Mouse (Mus musculus) embryo, embryonic 10.5 days (tissue): ENCODE data around the gene Timd2.
"Not testable (repeated sequence)": the region's sequence is repeated elsewhere in the genome, so short reads cannot be mapped to it uniquely, and the experiment has no call there.

Source experiments
- DNase-seq: peaks from one replicate; pipeline ENCODE4 v3.0.0-alpha.2; 2015; ENCODE audit warnings: low spot score

The Timd2 gene

GRCm38 (mm10) chr11:46706664-46707356 is at the start of gene Timd2:
Gene Timd2 (minus strand): TSS chr11:46707061.
- no peak for DNase-seq

- not testable (repeated sequence) for DNase-seq
Observed at GRCm38 (mm10) chr11:46755714-46756113, 48.9 kb upstream of the Timd2 start.

- no peak for DNase-seq
Observed at GRCm38 (mm10) chr11:46754669-46755068, 47.8 kb upstream of the Timd2 start.

- DNase-seq = peak; percentile 11
Observed at GRCm38 (mm10) chr11:46753662-46754061, 46.8 kb upstream of the Timd2 start.

GRCm38 (mm10) chr11:46747996-46748395 is 41.1 kb upstream of the Timd2 start:
- DNase-seq = no peak

- DNase-seq = no peak
Observed at GRCm38 (mm10) chr11:46741716-46742115, 34.9 kb upstream of the Timd2 start.

GRCm38 (mm10) chr11:46740886-46741285 is 34.0 kb upstream of the Timd2 start:
- DNase-seq = no peak

GRCm38 (mm10) chr11:46739501-46739900 is 32.6 kb upstream of the Timd2 start:
- no peak for DNase-seq

GRCm38 (mm10) chr11:46735076-46735475 is 28.2 kb upstream of the Timd2 start, which contains the start of gene Havcr1:
Gene Havcr1 (plus strand): TSS chr11:46735080.
- DNase-seq = not testable (repeated sequence)

- DNase-seq = no peak
Observed at GRCm38 (mm10) chr11:46734617-46735016, 27.8 kb upstream of the Timd2 start.

GRCm38 (mm10) chr11:46733242-46733789 is 26.5 kb upstream of the Timd2 start:
- peak; percentile 53 for DNase-seq

GRCm38 (mm10) chr11:46731541-46732070 is 24.7 kb upstream of the Timd2 start:
- no peak for DNase-seq

- no peak for DNase-seq
Observed at GRCm38 (mm10) chr11:46698830-46699229, 8.0 kb downstream of the Timd2 start.

- DNase-seq = no peak
Observed at GRCm38 (mm10) chr11:46698278-46698655, 8.6 kb downstream of the Timd2 start.

- DNase-seq = no peak
Observed at GRCm38 (mm10) chr11:46697433-46698277, 9.2 kb downstream of the Timd2 start.

GRCm38 (mm10) chr11:46695849-46696248 is 11.0 kb downstream of the Timd2 start:
- DNase-seq = not testable (repeated sequence)

GRCm38 (mm10) chr11:46690136-46690535 is 16.7 kb downstream of the Timd2 start:
- DNase-seq = no peak

GRCm38 (mm10) chr11:46683723-46684122 is 23.1 kb downstream of the Timd2 start:
- DNase-seq = no peak

- no peak for DNase-seq
Observed at GRCm38 (mm10) chr11:46682842-46683241, 24.0 kb downstream of the Timd2 start.

GRCm38 (mm10) chr11:46667938-46668337 is 38.9 kb downstream of the Timd2 start:
- DNase-seq = no peak

- no peak for DNase-seq
Observed at GRCm38 (mm10) chr11:46667105-46667504, 39.8 kb downstream of the Timd2 start.
